Mouse (Mus musculus): Measurements from ENCODE around the gene Gm48552. TPM values are rescaled to one million over a fixed set of nuclear protein-coding genes. Genes with fewer than 3 reads are reported as not detected.

The Gm48552 gene
- polyA plus RNA-seq, 1 experiment = not detected

- Histone ChIP-seq H3K27ac (ENCODE audit: control insufficient read depth, insufficient read depth, low read depth, low read length, poor library complexity) (peak within 1 kb of the TSS; percentile 74), H3K4me1 (ENCODE audit: control insufficient read depth, insufficient read depth, low read length) (peaks cover 4% of the 10 kb centered on the region), H3K4me3 (replicated peaks; ENCODE audit: control insufficient read depth, low read depth, low read length) (peak within 1 kb of the TSS; percentile 85)
- TF ChIP-seq CTCF (IDR thresholded peaks at IDR 0.05; ENCODE audit: control insufficient read depth, insufficient read depth, low read length) (no peak), POLR2A (IDR thresholded peaks at IDR 0.05; ENCODE audit: borderline replicate concordance, control insufficient read depth, low read depth, low read length) (peak; percentile 89)
- WGBS = 1% methylated on average over 59 of the region's 59 CpGs
Observed at GRCm38 (mm10) chr10:81377793-81378552, 10.8 kb upstream of the Gm48552 start, which contains the start of gene Fzr1. Gene Fzr1, minus strand, starts transcription at chr10:81378516.

- Histone ChIP-seq H3K27ac (ENCODE audit: control insufficient read depth, insufficient read depth, low read depth, low read length, poor library complexity) (peak overlapping the region; percentile 74), H3K4me1 (ENCODE audit: control insufficient read depth, insufficient read depth, low read length) (peaks cover 4% of the 10 kb centered on the region), H3K4me3 (replicated peaks; ENCODE audit: control insufficient read depth, low read depth, low read length) (peak overlapping the region; percentile 85)
- TF ChIP-seq CTCF (IDR thresholded peaks at IDR 0.05; ENCODE audit: control insufficient read depth, insufficient read depth, low read length) (peak; percentile 19; the same call in 1 of the 2 replicates), POLR2A (IDR thresholded peaks at IDR 0.05; ENCODE audit: borderline replicate concordance, control insufficient read depth, low read depth, low read length) (peak; percentile 50; the same call in 1 of the 2 replicates)
- WGBS = under 1% methylated on average over 46 of the region's 46 CpGs
Observed at GRCm38 (mm10) chr10:81378553-81379182, 10.1 kb upstream of the Gm48552 start.

- Histone ChIP-seq H3K4me1 (ENCODE audit: control insufficient read depth, insufficient read depth, low read length) (peaks cover 4% of the 10 kb centered on the region), H3K27ac (ENCODE audit: control insufficient read depth, insufficient read depth, low read depth, low read length, poor library complexity) (peak overlapping the region; percentile 74), H3K4me3 (replicated peaks; ENCODE audit: control insufficient read depth, low read depth, low read length) (peak overlapping the region; percentile 85)
- WGBS = 59% methylated on average over 3 of the region's 3 CpGs
- TF ChIP-seq POLR2A (IDR thresholded peaks at IDR 0.05; ENCODE audit: borderline replicate concordance, control insufficient read depth, low read depth, low read length) = no peak
- TF ChIP-seq CTCF (IDR thresholded peaks at IDR 0.05; ENCODE audit: control insufficient read depth, insufficient read depth, low read length) = no peak
Observed at GRCm38 (mm10) chr10:81379183-81379553, 9.6 kb upstream of the Gm48552 start.

GRCm38 (mm10) chr10:81379809-81380378 is 8.9 kb upstream of the Gm48552 start:
- Histone ChIP-seq H3K27ac (ENCODE audit: control insufficient read depth, insufficient read depth, low read depth, low read length, poor library complexity) (peak overlapping the region; percentile 21), H3K4me3 (replicated peaks; ENCODE audit: control insufficient read depth, low read depth, low read length) (no peak overlapping the region), H3K4me1 (ENCODE audit: control insufficient read depth, insufficient read depth, low read length) (peaks cover 5% of the 10 kb centered on the region)
- no peak for TF ChIP-seq CTCF (IDR thresholded peaks at IDR 0.05; ENCODE audit: control insufficient read depth, insufficient read depth, low read length)
- no peak for TF ChIP-seq POLR2A (IDR thresholded peaks at IDR 0.05; ENCODE audit: borderline replicate concordance, control insufficient read depth, low read depth, low read length)
- 51% methylated on average over 6 of the region's 6 CpGs for WGBS

- H3K27ac ChIP-seq (ENCODE audit: control insufficient read depth, insufficient read depth, low read depth, low read length, poor library complexity) = peak overlapping the region; percentile 92
- WGBS = 14% methylated on average over 5 of the region's 5 CpGs
- no peak overlapping the region for H3K4me3 ChIP-seq (replicated peaks; ENCODE audit: control insufficient read depth, low read depth, low read length)
- TF ChIP-seq POLR2A (IDR thresholded peaks at IDR 0.05; ENCODE audit: borderline replicate concordance, control insufficient read depth, low read depth, low read length) = no peak
- no peak for TF ChIP-seq CTCF (IDR thresholded peaks at IDR 0.05; ENCODE audit: control insufficient read depth, insufficient read depth, low read length)
- H3K4me1 ChIP-seq (ENCODE audit: control insufficient read depth, insufficient read depth, low read length) = peaks cover 4% of the 10 kb centered on the region
Observed at GRCm38 (mm10) chr10:81382039-81382438, 6.8 kb upstream of the Gm48552 start.

GRCm38 (mm10) chr10:81383802-81384604 is 4.8 kb upstream of the Gm48552 start, which contains the start of the genes Dohh and Gm48551:
Gene Dohh, plus strand, starts transcription at chr10:81384428.
Gene Gm48551, plus strand, starts transcription at chr10:81384466.
- TF ChIP-seq CTCF (IDR thresholded peaks at IDR 0.05; ENCODE audit: control insufficient read depth, insufficient read depth, low read length) = no peak
- TF ChIP-seq POLR2A (IDR thresholded peaks at IDR 0.05; ENCODE audit: borderline replicate concordance, control insufficient read depth, low read depth, low read length) = peak; percentile 98
- H3K27ac ChIP-seq (ENCODE audit: control insufficient read depth, insufficient read depth, low read depth, low read length, poor library complexity) = peak within 1 kb of the TSS; percentile 54
- 6% methylated on average over 54 of the region's 54 CpGs for WGBS
- H3K4me3 ChIP-seq (replicated peaks; ENCODE audit: control insufficient read depth, low read depth, low read length) = peak within 1 kb of the TSS; percentile 83
- peaks cover 4% of the 10 kb centered on the region for H3K4me1 ChIP-seq (ENCODE audit: control insufficient read depth, insufficient read depth, low read length)

GRCm38 (mm10) chr10:81384605-81384982 is 4.2 kb upstream of the Gm48552 start:
- Histone ChIP-seq H3K27ac (ENCODE audit: control insufficient read depth, insufficient read depth, low read depth, low read length, poor library complexity) (peak overlapping the region; percentile 54), H3K4me3 (replicated peaks; ENCODE audit: control insufficient read depth, low read depth, low read length) (peak overlapping the region; percentile 83), H3K4me1 (ENCODE audit: control insufficient read depth, insufficient read depth, low read length) (peaks cover 4% of the 10 kb centered on the region)
- no peak for TF ChIP-seq CTCF (IDR thresholded peaks at IDR 0.05; ENCODE audit: control insufficient read depth, insufficient read depth, low read length)
- TF ChIP-seq POLR2A (IDR thresholded peaks at IDR 0.05; ENCODE audit: borderline replicate concordance, control insufficient read depth, low read depth, low read length) = no peak
- WGBS = under 1% methylated on average over 19 of the region's 19 CpGs

Data from bone marrow, adult 2 months (tissue).